Mouse (Mus musculus) liver, embryonic 14.5 days (tissue): ENCODE data around the gene St3gal4. TPM values are rescaled to one million over a fixed set of nuclear protein-coding genes. Genes with fewer than 3 reads are reported as not detected.

ENCODE experiments used
- ATAC-seq: fragments of 200-750 bp; cut with Nextera tagmentation; 2 replicates; pipeline ENCODE4 v1.8.0; 2017; ENCODE audit warnings: moderate number of reproducible peaks, mild to moderate bottlenecking, moderate library complexity; ENCODE audit not compliant: insufficient read depth
- DNase-seq, 3 experiments: peaks; one replicate each; pipeline ENCODE4 v3.0.0-alpha.2; 2012 to 2013; ENCODE audit warnings: low read depth in 3 of 3, low spot score in 3 of 3
- H3K27ac ChIP-seq: fragments of 300-500 bp; sonication (generic); 2 replicates; pipeline ENCODE4 v1.5.1; 2014; ENCODE audit warnings: moderate library complexity, mild to moderate bottlenecking, control low read depth, inconsistent platforms
- H3K27me3 ChIP-seq: fragments of 300-500 bp; sonication (generic); 2 replicates; pipeline ENCODE4 v1.6.1; 2014; ENCODE audit warnings: mild to moderate bottlenecking, low read length, moderate library complexity; ENCODE audit not compliant: control insufficient read depth, insufficient read depth
- H3K36me3 ChIP-seq: fragments of 300-500 bp; sonication (generic); replicated peaks from 2 replicates; pipeline ENCODE4 v1.6.1; 2014; ENCODE audit warnings: low read depth; ENCODE audit not compliant: control insufficient read depth, insufficient read depth
- H3K4me1 ChIP-seq, 2 experiments: fragments of 200-500 bp in 1 of 2; fragments of 300-500 bp in 1 of 2; sonication (generic) in 1 of 2; replicated peaks; 2 replicates each; pipeline ENCODE4 v1.6.1; 2012 to 2014; ENCODE audit warnings: antibody characterized with exemption in 1 of 2, inconsistent platforms in 1 of 2, low read length in 1 of 2; ENCODE audit not compliant: control insufficient read depth in 2 of 2, insufficient read depth in 2 of 2
- H3K4me2 ChIP-seq: fragments of 300-500 bp; sonication (generic); 2 replicates; pipeline ENCODE4 v1.6.1; 2014; ENCODE audit warnings: low read depth, mild to moderate bottlenecking, control low read depth, moderate library complexity
- H3K4me3 ChIP-seq, 2 experiments: fragments of 200-500 bp in 1 of 2; fragments of 300-500 bp in 1 of 2; sonication (generic) in 1 of 2; 2 replicates each; pipeline ENCODE4 v1.5.1; 2012 to 2014; ENCODE audit warnings: low read depth in 2 of 2, low read length in 2 of 2, mild to moderate bottlenecking in 2 of 2, control low read depth in 1 of 2, inconsistent platforms in 1 of 2, moderate library complexity in 1 of 2; ENCODE audit not compliant: insufficient read depth in 1 of 2
- H3K9ac ChIP-seq: fragments of 300-500 bp; sonication (generic); replicated peaks from 2 replicates; pipeline ENCODE4 v1.6.1; 2014; ENCODE audit warnings: mild to moderate bottlenecking, control low read depth, moderate library complexity
- H3K9me3 ChIP-seq: fragments of 300-500 bp; sonication (generic); 2 replicates; pipeline ENCODE4 v1.6.1; 2016; ENCODE audit warnings: low read length, mixed read lengths; ENCODE audit not compliant: control insufficient read depth
- CTCF ChIP-seq: IDR thresholded peaks from 2 replicates; pipeline ENCODE4 v1.5.1; 2016; ENCODE audit warnings: antibody characterized with exemption, low read depth, control low read depth
- EP300 ChIP-seq: IDR thresholded peaks from 2 replicates; pipeline ENCODE4 v1.6.1; 2016; ENCODE audit warnings: antibody characterized with exemption, low read depth
- WGBS: fragments of 180-500 bp; shearing (Covaris S2); extraction: QIAGEN DNeasy Blood & Tissue Kit; methylation state at CpG from one replicate; pipeline ENCODE4 v1.1.7; 2014; ENCODE audit not compliant: insufficient replicate concordance; 5-methylcytosine and 5-hydroxymethylcytosine counted together
- polyA plus RNA-seq, 2 experiments: library from polyadenylated mRNA; depleted of rRNA in 1 of 2; stranded (reverse) in 1 of 2; unstranded in 1 of 2; fragments of >200 nt; fragmentation: Nextera tagmentation in 1 of 2; extraction: Ambion mirVana in 1 of 2; gene quantifications; 2 replicates each; pipeline versions ENCODE4 v1.2.1 to v1.2.3; 2012 to 2014

The St3gal4 gene
- polyA plus RNA-seq, 2 experiments = 6.0 to 19.2 TPM

- Histone ChIP-seq H3K9me3 (no peaks in the 10 kb centered on the region), H3K36me3 (no peaks in the 10 kb centered on the region), H3K4me1 (no peaks in the 10 kb centered on the region), H3K4me3 (no peak overlapping the region), H3K27ac (no peak overlapping the region), H3K4me2 (no peak overlapping the region), H3K27me3 (no peaks in the 10 kb centered on the region), H3K9ac (no peak overlapping the region)
- TF ChIP-seq EP300 (no peak), CTCF (no peak)
- DNase-seq (no peak), ATAC-seq (no peak)
- WGBS = 65% methylated on average over 14 of the region's 14 CpGs
Observed at GRCm38 (mm10) chr9:35007697-35008341, 111.2 kb downstream of the St3gal4 start.

GRCm38 (mm10) chr9:35004113-35004512 lies 115.0 kb downstream of the St3gal4 start:
- ATAC-seq = no peak
- H3K27me3 ChIP-seq = no peaks in the 10 kb centered on the region
- H3K36me3 ChIP-seq = no peaks in the 10 kb centered on the region
- H3K9me3 ChIP-seq = no peaks in the 10 kb centered on the region
- no peak for DNase-seq
- no peak overlapping the region for H3K4me2 ChIP-seq
- WGBS = 75% methylated on average over 4 of the region's 4 CpGs
- no peak overlapping the region for H3K27ac ChIP-seq
- TF ChIP-seq EP300 = no peak
- no peak for TF ChIP-seq CTCF
- H3K4me3 ChIP-seq = no peak overlapping the region
- no peaks in the 10 kb centered on the region for H3K4me1 ChIP-seq
- H3K9ac ChIP-seq = no peak overlapping the region

- TF ChIP-seq EP300 (no peak), CTCF (no peak)
- no peak overlapping the region for H3K27ac ChIP-seq
- no peak overlapping the region for H3K9ac ChIP-seq
- WGBS = 33% methylated on average over 9 of the region's 9 CpGs
- no peaks in the 10 kb centered on the region for H3K27me3 ChIP-seq
- H3K4me2 ChIP-seq = no peak overlapping the region
- no peaks in the 10 kb centered on the region for H3K36me3 ChIP-seq
- DNase-seq = no peak
- no peaks in the 10 kb centered on the region for H3K9me3 ChIP-seq
- no peaks in the 10 kb centered on the region for H3K4me1 ChIP-seq
- no peak for ATAC-seq
- no peak overlapping the region for H3K4me3 ChIP-seq
Observed at GRCm38 (mm10) chr9:34997880-34998865, 120.9 kb downstream of the St3gal4 start.

Other genes starting within 250 kb of the St3gal4 start
- gene Dcps, start 56.8 kb upstream of the St3gal4 start, polyA plus RNA-seq (2012; rRNA removed) = 36.5 and 38.6 TPM in 2 replicates
- 48.0 and 50.4 TPM in 2 replicates for gene Dcps, start 56.8 kb upstream of the St3gal4 start, polyA plus RNA-seq (2014; fragmentation: Nextera tagmentation; extraction: Ambion mirVana)
- gene Srpr, start 80.9 kb upstream of the St3gal4 start, polyA plus RNA-seq (2012; rRNA removed) = 25.4 and 28.8 TPM in 2 replicates
- gene Srpr, start 80.9 kb upstream of the St3gal4 start, polyA plus RNA-seq (2014; fragmentation: Nextera tagmentation; extraction: Ambion mirVana) = 53.8 and 54.6 TPM in 2 replicates
- 3.2 TPM in 2 replicates for gene Tirap, start 81.0 kb upstream of the St3gal4 start, polyA plus RNA-seq (2012; rRNA removed)
- gene Tirap, start 81.0 kb upstream of the St3gal4 start, polyA plus RNA-seq (2014; fragmentation: Nextera tagmentation; extraction: Ambion mirVana) = 4.8 and 4.9 TPM in 2 replicates
- gene Foxred1, start 91.8 kb upstream of the St3gal4 start, polyA plus RNA-seq (2012; rRNA removed) = 16.2 and 18.4 TPM in 2 replicates
- gene Foxred1, start 91.8 kb upstream of the St3gal4 start, polyA plus RNA-seq (2014; fragmentation: Nextera tagmentation; extraction: Ambion mirVana) = 14.4 and 16.7 TPM in 2 replicates
- gene Fam118b, start 148.5 kb upstream of the St3gal4 start, polyA plus RNA-seq (2012; rRNA removed) = 4.2 and 7.4 TPM in 2 replicates
- gene Fam118b, start 148.5 kb upstream of the St3gal4 start, polyA plus RNA-seq (2014; fragmentation: Nextera tagmentation; extraction: Ambion mirVana) = 11.1 and 13.8 TPM in 2 replicates
- gene Rpusd4, start 148.6 kb upstream of the St3gal4 start, polyA plus RNA-seq (2012; rRNA removed) = 7.6 and 8.9 TPM in 2 replicates
- 11.4 and 15.3 TPM in 2 replicates for gene Rpusd4, start 148.6 kb upstream of the St3gal4 start, polyA plus RNA-seq (2014; fragmentation: Nextera tagmentation; extraction: Ambion mirVana)